Mouse (Mus musculus) kidney, adult 2 months (tissue): ENCODE data around the gene Wwtr1.

Source experiments
- CTCF ChIP-seq: fragments of 200-500 bp; conservative IDR thresholded peaks from 2 replicates; pipeline ENCODE4 v1.5.1; 2011; ENCODE audit warnings: low read depth, mild to moderate bottlenecking, control low read depth, low read length, moderate library complexity, mixed read lengths; ENCODE audit not compliant: insufficient read depth, insufficient read length
- POLR2A ChIP-seq: fragments of 200-500 bp; IDR thresholded peaks from one replicate; pipeline ENCODE4 v1.6.1; 2011; ENCODE audit warnings: low read depth, low read length, control low read depth

DNA sequence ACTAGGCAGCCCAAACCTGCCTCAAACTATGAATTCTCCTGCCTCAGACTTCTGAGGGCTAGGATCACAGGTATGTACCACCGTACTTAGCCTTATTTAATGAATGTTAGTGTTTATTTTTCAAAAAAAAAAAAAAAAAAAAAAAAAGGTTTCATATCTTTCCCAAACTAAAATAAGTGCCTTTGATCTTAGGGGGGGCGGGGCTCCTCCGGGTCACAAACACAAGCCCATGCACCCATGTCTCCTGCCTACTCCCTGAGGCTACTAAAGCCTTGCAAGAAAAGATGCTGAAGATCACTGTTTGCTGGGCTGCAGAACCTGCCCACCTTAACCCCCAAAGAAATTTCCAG is 20.8 kb downstream of the Wwtr1 start:
- TF ChIP-seq CTCF (no peak), POLR2A (no peak)
